ENCODE assay signal across 10 mouse cellular contexts in genomic region chr4:34881851-34882250, GRCm38 (mm10). TPM values are rescaled to one million over a fixed set of nuclear protein-coding genes. Genes with fewer than 3 reads are reported as not detected.
DNase-seq lines count a peak whose midpoint lies in the region; ATAC-seq and TF ChIP-seq lines count a peak whose summit lies in the region.
"Had no signal": no experiment of that assay in that cellular context is flagged by ENCODE, and none has a peak within 500 bp of the region (broad histone marks: within the 10 kb centered on the region; RNA-seq: fewer than 3 reads in every experiment).

No protein-coding gene starts in this region.

- peak overlapping the region; percentile 68 for H3K4me2 ChIP-seq in kidney, postnatal 0 days (ENCODE audit: low read length)
- peak overlapping the region; percentile 69 for H3K4me2 ChIP-seq in hindbrain, postnatal 0 days (ENCODE audit: low read depth, low read length)
- peak overlapping the region; percentile 91 for H3K4me2 ChIP-seq in myocyte (ENCODE audit: low read depth)

- H3K4me1 ChIP-seq in kidney, postnatal 0 days (replicated peaks; ENCODE audit: insufficient read depth, low read length), result peaks cover 6% of the 10 kb centered on the region; the same call in 1 of the 2 replicates
- H3K4me1 ChIP-seq in cortical plate, adult 2 months (ENCODE audit: control insufficient read depth, insufficient read depth, low read length), result peaks cover 2% of the 10 kb centered on the region; the same call in 1 of the 2 replicates
- H3K4me1 ChIP-seq in hindbrain, postnatal 0 days (ENCODE audit: insufficient read depth, low read length), result peaks cover 11% of the 10 kb centered on the region; the same call in 1 of the 2 replicates

- peak overlapping the region; percentile 98 for H3K27ac ChIP-seq in kidney, postnatal 0 days
- H3K27ac ChIP-seq in cortical plate, adult 2 months (ENCODE audit: insufficient read depth, low read length), result no peak overlapping the region
- H3K27ac ChIP-seq in hindbrain, postnatal 0 days, result peak overlapping the region; percentile 99

- no peaks in the 10 kb centered on the region for H3K27me3 ChIP-seq in kidney, postnatal 0 days (ENCODE audit: insufficient read depth, low read length)
- H3K27me3 ChIP-seq in hindbrain, postnatal 0 days (ENCODE audit: insufficient read depth, low read length), result no peaks in the 10 kb centered on the region
- H3K27me3 ChIP-seq in myocyte (ENCODE audit: control insufficient read depth, insufficient read depth, insufficient read length), result no peaks in the 10 kb centered on the region

- TF ChIP-seq POLR2A in cortical plate, adult 2 months (IDR thresholded peaks at IDR 0.05; ENCODE audit: extremely low read depth, insufficient read depth, low read length), result no peak
- no peak for TF ChIP-seq POLR2A in myocyte (IDR thresholded peaks at IDR 0.05; ENCODE audit: insufficient read length, low read depth)

- no peak for TF ChIP-seq CTCF in kidney, postnatal 0 days (IDR thresholded peaks at IDR 0.05; ENCODE audit: low read depth)
- TF ChIP-seq CTCF in cortical plate, adult 2 months (IDR thresholded peaks at IDR 0.05; ENCODE audit: extremely low read depth, insufficient read depth, low read length), result no peak
- no peak for TF ChIP-seq CTCF in hindbrain, postnatal 0 days (IDR thresholded peaks at IDR 0.05; ENCODE audit: low read depth)

- peak overlapping the region; percentile 92 for H3K4me3 ChIP-seq in kidney, postnatal 0 days (replicated peaks; ENCODE audit: low read depth, low read length)
- peak overlapping the region; percentile 77; the same call in 1 of the 2 replicates for H3K4me3 ChIP-seq in cortical plate, adult 2 months (ENCODE audit: insufficient read depth, low read length)
- H3K4me3 ChIP-seq in hindbrain, postnatal 0 days (ENCODE audit: low read length), result peak overlapping the region; percentile 74
- H3K4me3 ChIP-seq in myocyte, result peak overlapping the region; percentile 44

- no peak for DNase-seq in kidney, postnatal 0 days (ENCODE audit: low spot score)
- DNase-seq in kidney, adult 8-10 months, result no peak
- no peak for DNase-seq in hindbrain, postnatal 0 days (ENCODE audit: low spot score)
- DNase-seq in cerebellum, adult 9-11 months, result no peak
- no peak for DNase-seq in frontal cortex, adult 2 months (ENCODE audit: extremely low spot score in 1 of 2, low spot score in 1 of 2)
- no peak for DNase-seq in layer of hippocampus, postnatal 10 days (ENCODE audit: low spot score in 2 of 2)

- no peaks in the 10 kb centered on the region for H3K9me3 ChIP-seq in kidney, postnatal 0 days (replicated peaks; ENCODE audit: low read length)
- H3K9me3 ChIP-seq in hindbrain, postnatal 0 days (ENCODE audit: low read length), result no peaks in the 10 kb centered on the region

- H3ac ChIP-seq in myocyte (ENCODE audit: control insufficient read depth, insufficient read length), result peak overlapping the region; percentile 81

- 6% methylated on average over 4 of the region's 4 CpGs for WGBS in kidney, postnatal 0 days
- 6% methylated on average over 4 of the region's 4 CpGs for WGBS in hindbrain, postnatal 0 days

- H3K79me2 ChIP-seq in myocyte (ENCODE audit: control insufficient read depth, insufficient read depth), result peaks cover 64% of the 10 kb centered on the region

- peak overlapping the region; percentile 98 for H3K9ac ChIP-seq in kidney, postnatal 0 days (ENCODE audit: low read depth, low read length)
- peak overlapping the region; percentile 98 for H3K9ac ChIP-seq in hindbrain, postnatal 0 days (replicated peaks; ENCODE audit: low read length)

- ATAC-seq in kidney, postnatal 0 days (replicated peaks; ENCODE audit: low FRiP score, low read depth), result no peak
- ATAC-seq in hindbrain, postnatal 0 days, result no peak

- H3K36me3 ChIP-seq in kidney, postnatal 0 days (ENCODE audit: insufficient read depth, low read length), result no peaks in the 10 kb centered on the region
- H3K36me3 ChIP-seq in hindbrain, postnatal 0 days (ENCODE audit: insufficient read depth, low read length), result no peaks in the 10 kb centered on the region
- H3K36me3 ChIP-seq in myocyte (ENCODE audit: control insufficient read depth, insufficient read depth), result no peaks in the 10 kb centered on the region

TF ChIP-seq in myocyte, 11 proteins besides CTCF, POLR2A, EP300 and RAD21:
- no peak for TF ChIP-seq MYOG (IDR thresholded peaks at IDR 0.05; ENCODE audit: control insufficient read depth in 1 of 3, insufficient read depth in 1 of 3, insufficient read length in 2 of 3, low read depth in 2 of 3)
- TF ChIP-seq CEBPB (IDR thresholded peaks at IDR 0.05; ENCODE audit: insufficient read depth, poor library complexity, severe bottlenecking), result no peak
- no peak for TF ChIP-seq REST (IDR thresholded peaks at IDR 0.05; ENCODE audit: insufficient read depth, insufficient read length)
- TF ChIP-seq E2F4 (IDR thresholded peaks at IDR 0.05; ENCODE audit: insufficient read depth), result no peak
- TF ChIP-seq MAX (IDR thresholded peaks at IDR 0.05; ENCODE audit: low read depth), result no peak
- no peak for TF ChIP-seq TCF3 (IDR thresholded peaks at IDR 0.05; ENCODE audit: insufficient read length, low read depth)
- TF ChIP-seq USF1 (IDR thresholded peaks at IDR 0.05; ENCODE audit: low read depth), result no peak
- TF ChIP-seq TCF12 (IDR thresholded peaks at IDR 0.05; ENCODE audit: insufficient read depth, poor library complexity, severe bottlenecking), result no peak
- no peak for TF ChIP-seq POLR2AphosphoS2 (IDR thresholded peaks at IDR 0.05; ENCODE audit: insufficient read length, low read depth)
- no peak for TF ChIP-seq SRF (IDR thresholded peaks at IDR 0.05; ENCODE audit: control insufficient read depth, insufficient read length, low read depth)

RNA-seq across cellular contexts. Expression of gene Zfp292, which starts 0.9 kb away (rescaled TPM):
- polyA plus RNA-seq in kidney, postnatal 0 days (2015; fragmentation: Nextera tagmentation; extraction: Ambion mirVana), result 12.4 and 13.2 TPM in 2 replicates
- 7.3 and 8.0 TPM in 2 replicates for polyA plus RNA-seq in cortical plate, adult 2 months (2012; rRNA removed)
- 22.6 and 25.6 TPM in 2 replicates for total RNA-seq in hindbrain, postnatal 0 days (2014; rRNA removed)
- 15.1 and 15.6 TPM in 2 replicates for polyA plus RNA-seq in hindbrain, postnatal 0 days (2015; fragmentation: Nextera tagmentation; extraction: Ambion mirVana)
- polyA plus RNA-seq in myocyte (2012; fragmentation: generic; extraction: Trizol), result 1.8 TPM
- polyA plus RNA-seq in frontal cortex, adult 2 months (2012; rRNA removed), result 9.2 and 9.3 TPM in 2 replicates
- 10 to 100 TPM; 26.1 to 27.7 TPM for total RNA-seq in layer of hippocampus, postnatal 10 days (2021)

RNA-seq across cellular contexts. Expression of gene Cga, which starts 11.7 kb away (rescaled TPM):
- polyA plus RNA-seq in kidney, postnatal 0 days (2015; fragmentation: Nextera tagmentation; extraction: Ambion mirVana), result not detected in 2 replicates
- not detected in 2 replicates for polyA plus RNA-seq in cortical plate, adult 2 months (2012; rRNA removed)
- not detected in 2 replicates for total RNA-seq in hindbrain, postnatal 0 days (2014; rRNA removed)
- not detected in 2 replicates for polyA plus RNA-seq in hindbrain, postnatal 0 days (2015; fragmentation: Nextera tagmentation; extraction: Ambion mirVana)
- polyA plus RNA-seq in myocyte (2012; fragmentation: generic; extraction: Trizol), result not detected
- polyA plus RNA-seq in frontal cortex, adult 2 months (2012; rRNA removed), result not detected in 2 replicates
- total RNA-seq in layer of hippocampus, postnatal 10 days (2021), result not detected
- total RNA-seq: adrenal gland, adult 18-20 months had no signal
- polyA plus RNA-seq: large intestine, adult 2 months had no signal
